Mouse (Mus musculus) erythroblast, embryonic 14.5 days (primary cell): ENCODE measurements around the gene Kpna7.

ENCODE experiments used
- GATA1 ChIP-seq: IDR thresholded peaks from 2 replicates; pipeline ENCODE4 v1.6.1; 2012; ENCODE audit warnings: low read length, inconsistent platforms, mixed read lengths
- TAL1 ChIP-seq: IDR thresholded peaks from 3 replicates; pipeline ENCODE4 v1.6.1; 2012; ENCODE audit warnings: low read length, inconsistent platforms, mixed read lengths

DNA sequence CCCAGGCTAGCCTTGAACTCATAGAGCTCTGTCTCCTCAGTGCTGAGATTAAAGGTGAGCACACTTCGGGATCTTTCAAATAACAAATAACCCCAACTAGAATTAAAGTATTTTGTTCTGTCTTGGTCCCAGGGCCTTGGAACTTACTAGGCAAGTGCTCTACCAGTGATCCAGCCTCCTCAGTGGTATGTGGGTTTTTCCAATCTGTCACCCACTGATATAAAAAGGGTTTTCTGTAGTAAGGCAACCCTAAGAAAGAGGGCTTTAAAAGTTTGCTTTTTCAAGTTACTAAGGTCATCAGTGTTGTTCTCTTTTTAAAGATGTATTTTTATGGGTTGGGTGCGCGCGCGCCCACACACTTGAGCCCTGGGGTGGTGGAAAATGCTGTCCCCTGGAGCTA lies 31.9 kb upstream of the Kpna7 start:
- TF ChIP-seq GATA1 (no peak), TAL1 (no peak)
